11 mouse cellular contexts compared by ENCODE assay signal in genomic region chr7:133555786-133556492, GRCm38 (mm10). TPM values are rescaled to one million over a fixed set of nuclear protein-coding genes. Genes with fewer than 3 reads are reported as not detected.
DNase-seq lines count a peak whose midpoint lies in the region; ATAC-seq lines count a peak whose summit lies in the region.
"Had no signal": no experiment of that assay in that cellular context is flagged by ENCODE, and none has a peak within 500 bp of the region (broad histone marks: within the 10 kb centered on the region; RNA-seq: fewer than 3 reads in every experiment).

No protein-coding gene starts in this region.

- H3K4me1 ChIP-seq in heart, embryonic 12.5 days (replicated peaks): no peaks in the 10 kb centered on the region
- no peaks in the 10 kb centered on the region for H3K4me1 ChIP-seq in midbrain, embryonic 11.5 days (ENCODE audit: control insufficient read depth, insufficient read depth, low read length)
- H3K4me1 ChIP-seq in midbrain, embryonic 15.5 days: no peaks in the 10 kb centered on the region
- H3K4me1 ChIP-seq in heart, embryonic 11.5 days (ENCODE audit: control insufficient read depth, insufficient read depth, low read length): no peaks in the 10 kb centered on the region

- no peaks in the 10 kb centered on the region for H3K9me3 ChIP-seq in heart, embryonic 12.5 days (replicated peaks)
- no peaks in the 10 kb centered on the region for H3K9me3 ChIP-seq in midbrain, embryonic 11.5 days (ENCODE audit: control insufficient read depth, low read length)
- H3K9me3 ChIP-seq in midbrain, embryonic 15.5 days: no peaks in the 10 kb centered on the region
- no peaks in the 10 kb centered on the region for H3K9me3 ChIP-seq in heart, embryonic 11.5 days (replicated peaks; ENCODE audit: control insufficient read depth, low read length)

- no peak overlapping the region for H3K4me3 ChIP-seq in heart, embryonic 12.5 days
- no peak overlapping the region for H3K4me3 ChIP-seq in midbrain, embryonic 11.5 days (ENCODE audit: low read depth, low read length)
- H3K4me3 ChIP-seq in midbrain, embryonic 15.5 days: no peak overlapping the region
- H3K4me3 ChIP-seq in heart, embryonic 11.5 days (ENCODE audit: low read depth, low read length): no peak overlapping the region
- H3K4me3 ChIP-seq: myocyte had no signal

- WGBS in heart, embryonic 12.5 days: 59% methylated on average over 8 of the region's 8 CpGs
- WGBS in midbrain, embryonic 11.5 days: 77% methylated on average over 8 of the region's 8 CpGs
- 78% methylated on average over 8 of the region's 8 CpGs for WGBS in midbrain, embryonic 15.5 days
- 61% methylated on average over 8 of the region's 8 CpGs for WGBS in heart, embryonic 11.5 days (ENCODE audit: insufficient replicate concordance)

- no peak overlapping the region for H3K4me2 ChIP-seq in heart, embryonic 12.5 days
- H3K4me2 ChIP-seq in midbrain, embryonic 11.5 days: no peak overlapping the region
- no peak overlapping the region for H3K4me2 ChIP-seq in midbrain, embryonic 15.5 days
- H3K4me2 ChIP-seq in heart, embryonic 11.5 days: no peak overlapping the region

- peak; percentile 56 for DNase-seq in heart, adult 11 months
- DNase-seq in midbrain, embryonic 11.5 days (ENCODE audit: low spot score, missing footprints): peak; percentile 86
- peak; percentile 63 for DNase-seq in embryo, embryonic 11 days
- peak; percentile 52 for DNase-seq in retina, embryonic 14.5 days (ENCODE audit: low spot score)

- no peak for ATAC-seq in heart, embryonic 12.5 days (ENCODE audit: insufficient number of reproducible peaks, low FRiP score)
- no peak for ATAC-seq in midbrain, embryonic 11.5 days (ENCODE audit: low FRiP score)
- ATAC-seq in midbrain, embryonic 15.5 days (replicated peaks): no peak
- ATAC-seq in granulocyte monocyte progenitor cell, adult 5-6 weeks (replicated peaks; ENCODE audit: poor library complexity, severe bottlenecking): no peak
- no peak for ATAC-seq in heart, embryonic 11.5 days (replicated peaks; ENCODE audit: insufficient number of reproducible peaks, low FRiP score, low TSS enrichment)

- no peak overlapping the region for H3K9ac ChIP-seq in heart, embryonic 12.5 days
- H3K9ac ChIP-seq in midbrain, embryonic 11.5 days (ENCODE audit: low read length): no peak overlapping the region
- no peak overlapping the region for H3K9ac ChIP-seq in midbrain, embryonic 15.5 days
- H3K9ac ChIP-seq in heart, embryonic 11.5 days (ENCODE audit: low read depth, low read length): no peak overlapping the region

- no peaks in the 10 kb centered on the region for H3K36me3 ChIP-seq in heart, embryonic 12.5 days
- H3K36me3 ChIP-seq in midbrain, embryonic 11.5 days (ENCODE audit: control insufficient read depth, insufficient read depth, low read length): no peaks in the 10 kb centered on the region
- no peaks in the 10 kb centered on the region for H3K36me3 ChIP-seq in midbrain, embryonic 15.5 days (replicated peaks)
- no peaks in the 10 kb centered on the region for H3K36me3 ChIP-seq in heart, embryonic 11.5 days (ENCODE audit: control insufficient read depth, insufficient read depth, low read length)

- no peaks in the 10 kb centered on the region for H3K27me3 ChIP-seq in heart, embryonic 12.5 days (replicated peaks)
- H3K27me3 ChIP-seq in midbrain, embryonic 11.5 days (ENCODE audit: control insufficient read depth, insufficient read depth, low read length): no peaks in the 10 kb centered on the region
- H3K27me3 ChIP-seq in midbrain, embryonic 15.5 days (replicated peaks): no peaks in the 10 kb centered on the region
- no peaks in the 10 kb centered on the region for H3K27me3 ChIP-seq in heart, embryonic 11.5 days (ENCODE audit: control insufficient read depth, insufficient read depth, low read length)

- no peak overlapping the region for H3K27ac ChIP-seq in heart, embryonic 12.5 days (ENCODE audit: poor library complexity, severe bottlenecking)
- H3K27ac ChIP-seq in midbrain, embryonic 11.5 days (ENCODE audit: low read depth, low read length): no peak overlapping the region
- H3K27ac ChIP-seq in midbrain, embryonic 15.5 days: no peak overlapping the region
- H3K27ac ChIP-seq in heart, embryonic 11.5 days (ENCODE audit: low read depth, low read length): no peak overlapping the region

RNA-seq across cellular contexts. Expression of gene Tex36, which starts 46.0 kb away (rescaled TPM):
- not detected in 2 replicates for polyA plus RNA-seq in heart, embryonic 12.5 days (2016; fragmentation: Nextera tagmentation; extraction: Ambion mirVana)
- polyA plus RNA-seq in midbrain, embryonic 11.5 days (2014; fragmentation: Nextera tagmentation; extraction: Ambion mirVana): not detected in 2 replicates
- 0.18 TPM in 1 of 2 replicates, not detected in the other for polyA plus RNA-seq in midbrain, embryonic 15.5 days (2015; fragmentation: Nextera tagmentation; extraction: Ambion mirVana)
- total RNA-seq in granulocyte monocyte progenitor cell, adult 5-6 weeks (2014; fragmentation: Nextera tagmentation): not detected in 2 replicates
- total RNA-seq in granulocyte monocyte progenitor cell, adult 5-6 weeks (2017): not detected in 2 replicates
- polyA plus RNA-seq in heart, embryonic 11.5 days (2014; fragmentation: Nextera tagmentation; extraction: Ambion mirVana): not detected in 2 replicates
- total RNA-seq: layer of hippocampus, adult 18-20 months had no signal
- polyA plus RNA-seq: myocyte; stomach, embryonic 16.5 days had no signal
